Mouse (Mus musculus): ENCODE results near the gene Rab12.
"Not testable (repeated sequence)": the region's sequence is repeated elsewhere in the genome, so short reads cannot be mapped to it uniquely, and the experiment has no call there.

The Rab12 gene

DNA sequence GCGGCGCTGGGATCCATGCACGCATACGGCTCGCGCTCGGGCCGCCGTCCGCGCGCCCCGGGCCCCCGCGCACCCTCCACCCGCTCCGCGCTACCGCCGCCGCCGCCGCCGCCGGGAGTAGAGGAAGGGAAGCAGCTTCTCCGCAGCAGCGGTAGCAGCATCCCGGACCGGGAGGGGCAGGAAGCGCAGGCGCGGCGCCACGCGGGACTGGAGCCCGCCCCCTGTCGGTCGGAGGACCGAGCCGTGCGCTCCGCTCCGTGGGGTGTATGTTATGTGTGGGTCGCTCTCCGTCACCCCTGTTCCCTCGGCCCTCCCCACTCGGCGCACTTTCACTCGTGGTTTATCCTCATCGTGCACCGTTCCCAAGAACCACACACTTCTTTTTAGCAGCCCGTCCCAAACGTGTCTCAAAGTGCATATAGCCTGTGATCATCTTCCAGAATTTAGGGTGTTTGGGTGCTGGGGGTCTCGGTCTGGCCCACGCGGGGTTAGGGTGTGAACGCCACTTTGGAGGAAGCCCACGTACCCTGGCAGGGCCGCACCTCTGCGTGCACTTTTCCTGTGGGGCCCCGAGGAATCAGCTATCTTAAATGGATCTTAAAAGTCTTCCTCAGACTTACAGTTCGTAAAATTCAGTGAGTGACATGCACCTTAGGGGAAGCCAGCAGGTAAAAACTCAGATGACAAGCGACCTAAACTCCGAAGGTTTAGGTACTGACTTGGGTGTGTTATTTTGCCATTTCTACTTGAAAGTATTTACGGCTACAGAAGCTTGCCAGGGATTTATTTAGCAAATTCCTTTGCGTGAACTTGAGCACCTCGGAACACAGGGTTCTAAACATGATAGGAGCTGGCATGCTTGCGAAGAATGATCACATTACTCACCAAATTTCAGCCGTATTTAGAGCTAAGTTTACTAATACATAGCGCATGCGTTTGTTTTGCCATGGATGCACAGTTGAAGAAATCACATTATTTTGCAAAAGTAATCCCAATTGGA is at the start of gene Rab12:
TSS of gene Rab12 (minus strand) at position 176 of the 1,000 bp plus-strand sequence.
- DNase-seq (ENCODE audit: low spot score) = peak; percentile 86

DNA sequence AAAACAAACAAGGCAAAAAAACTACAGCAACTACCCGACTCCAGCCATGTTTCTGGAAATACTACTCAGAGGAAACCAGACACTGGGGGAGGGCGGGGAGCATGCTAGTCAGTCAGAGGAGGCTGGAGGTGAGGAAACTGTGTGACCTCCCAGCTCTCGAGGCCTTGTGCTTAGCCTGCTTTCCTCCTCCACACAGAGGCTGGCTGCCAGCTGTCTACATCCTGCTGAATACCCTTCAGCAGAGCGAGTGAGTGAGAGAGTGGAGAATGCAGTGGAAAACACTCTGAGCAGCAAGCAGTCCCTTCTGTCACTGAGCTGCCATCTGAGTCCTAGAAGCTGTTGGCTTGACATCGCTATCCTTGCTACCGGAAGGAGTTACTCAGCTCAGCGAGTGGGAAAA is 44.7 kb upstream of the Rab12 start:
- DNase-seq (ENCODE audit: low spot score) = peak; percentile 29

DNA sequence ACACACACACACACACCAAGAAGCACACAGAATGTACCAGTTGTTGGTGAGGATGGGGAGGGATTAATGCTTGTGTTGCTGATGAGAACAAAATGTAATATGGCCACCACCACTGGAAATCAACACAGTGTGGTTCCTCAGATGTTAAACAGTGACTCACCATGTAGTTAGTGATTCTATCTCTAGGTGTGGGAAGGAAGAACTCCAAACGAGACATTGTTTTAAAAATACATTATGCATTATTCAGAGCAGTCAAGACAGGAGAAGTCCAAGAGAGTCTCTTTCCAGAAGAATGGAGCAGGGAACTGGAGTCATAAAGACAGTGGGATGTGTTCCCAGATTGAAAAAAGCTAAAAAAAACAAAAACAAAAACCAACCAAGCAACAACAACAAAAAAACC is 44.0 kb upstream of the Rab12 start:
- DNase-seq (ENCODE audit: low spot score) = no peak

DNA sequence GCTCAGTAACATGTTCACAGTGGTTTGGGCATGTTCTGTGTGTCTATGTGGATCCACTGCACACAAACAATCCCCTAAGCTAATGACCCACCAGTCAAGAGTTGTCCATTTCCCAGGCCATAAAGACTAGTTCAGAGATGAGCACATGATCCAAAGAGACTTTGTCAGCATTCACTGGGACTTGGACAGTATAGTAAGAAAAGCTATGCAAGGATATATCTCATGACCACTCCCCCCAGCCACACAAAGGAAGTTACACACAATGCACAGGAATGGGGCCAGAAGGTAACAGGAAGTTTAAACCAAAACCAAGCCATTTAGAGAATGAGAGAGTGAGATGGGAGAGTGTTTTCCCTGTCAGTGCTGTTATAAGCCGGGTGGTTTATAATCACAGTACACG is 41.9 kb upstream of the Rab12 start:
- no peak for DNase-seq (ENCODE audit: low spot score)

- DNase-seq (ENCODE audit: low spot score) = no peak
Observed at GRCm38 (mm10) chr17:66558404-66559317, 39.1 kb upstream of the Rab12 start.

GRCm38 (mm10) chr17:66552690-66553089 is 33.2 kb upstream of the Rab12 start:
- no peak for DNase-seq (ENCODE audit: low spot score)

DNA sequence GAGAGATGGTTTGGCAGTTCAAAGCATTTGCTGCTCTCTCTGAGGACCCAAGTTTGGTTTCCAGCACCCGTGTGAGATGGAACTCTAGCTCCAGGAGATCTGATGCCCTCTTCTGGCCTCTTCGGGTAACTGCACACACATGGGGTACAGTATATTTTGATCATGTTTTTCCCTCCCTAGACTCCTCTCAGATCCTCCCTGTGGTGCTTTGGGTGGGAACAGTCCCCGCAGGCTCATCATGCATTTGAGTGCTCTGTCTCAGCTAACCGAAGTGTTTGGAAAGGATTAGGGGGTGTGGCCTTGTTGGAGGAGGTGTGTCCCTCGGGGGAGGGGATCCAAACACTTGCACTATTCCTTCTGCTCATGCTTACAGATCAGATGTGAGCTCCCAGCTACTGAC is 31.0 kb upstream of the Rab12 start:
- DNase-seq (ENCODE audit: low spot score) = no peak

DNA sequence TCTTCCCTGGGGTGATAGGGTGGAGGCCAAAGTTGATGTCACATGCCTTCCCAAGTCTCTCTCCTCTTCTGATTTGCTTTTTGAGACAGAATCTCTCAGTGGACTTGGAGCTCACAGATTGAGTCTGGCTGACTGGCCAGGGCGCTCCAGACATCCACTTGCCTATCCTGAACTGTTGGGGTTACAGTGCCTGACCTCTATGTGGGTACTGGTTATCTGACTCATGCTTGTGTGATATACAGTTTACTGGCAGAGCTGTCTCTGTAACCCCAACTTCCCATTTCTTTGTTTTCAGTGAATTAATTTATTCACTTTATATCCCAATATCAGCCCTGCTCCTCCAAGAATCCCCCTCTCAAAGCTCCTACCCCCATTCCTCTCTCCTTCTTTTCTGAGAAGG is 12.8 kb upstream of the Rab12 start:
- no peak for DNase-seq (ENCODE audit: low spot score)

GRCm38 (mm10) chr17:66523396-66523795 is 3.9 kb upstream of the Rab12 start:
- DNase-seq (ENCODE audit: low spot score) = no peak

- DNase-seq (ENCODE audit: low spot score) = not testable (repeated sequence)
Observed at GRCm38 (mm10) chr17:66522631-66523030, 3.1 kb upstream of the Rab12 start.

DNA sequence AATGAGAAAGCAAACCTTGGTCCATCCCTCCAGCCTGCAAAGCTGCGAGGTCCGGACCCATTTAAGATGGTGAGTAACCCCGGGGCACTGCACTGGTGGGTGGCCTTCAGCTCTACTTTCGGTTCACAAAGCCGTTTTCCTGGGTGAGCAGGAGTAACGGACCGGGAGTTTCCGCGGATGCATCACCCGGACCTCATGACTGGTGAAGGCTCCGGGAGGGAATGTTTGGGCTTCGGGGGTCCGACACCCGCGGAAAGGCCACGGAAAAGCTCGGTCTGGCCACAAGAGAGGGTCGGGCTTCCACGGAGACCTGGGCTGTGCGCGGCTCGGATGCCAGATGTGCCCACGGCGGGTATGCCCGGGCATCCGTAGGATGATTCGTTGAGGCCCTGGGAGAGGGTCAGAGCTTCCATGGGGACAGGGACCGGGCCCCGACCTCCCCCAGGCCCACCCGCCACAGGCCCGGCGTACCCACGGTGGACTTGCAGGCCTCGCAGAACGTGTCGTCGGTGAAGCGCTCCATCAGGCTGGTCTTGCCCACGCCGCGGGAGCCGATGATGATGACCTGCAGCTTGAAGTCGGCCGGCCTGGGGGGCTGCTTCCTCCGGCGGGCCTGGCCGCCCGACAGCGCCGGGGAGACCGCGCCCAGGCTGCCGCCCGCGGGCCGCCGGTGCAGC is 514 bp downstream of the Rab12 start:
- DNase-seq (ENCODE audit: low spot score) = peak; percentile 27

- no peak for DNase-seq (ENCODE audit: low spot score)
Observed at GRCm38 (mm10) chr17:66516953-66517352, 2.6 kb downstream of the Rab12 start.

GRCm38 (mm10) chr17:66514288-66514995 is 5.1 kb downstream of the Rab12 start:
- DNase-seq (ENCODE audit: low spot score) = no peak

GRCm38 (mm10) chr17:66512202-66512956 is 7.2 kb downstream of the Rab12 start:
- no peak for DNase-seq (ENCODE audit: low spot score)

DNA sequence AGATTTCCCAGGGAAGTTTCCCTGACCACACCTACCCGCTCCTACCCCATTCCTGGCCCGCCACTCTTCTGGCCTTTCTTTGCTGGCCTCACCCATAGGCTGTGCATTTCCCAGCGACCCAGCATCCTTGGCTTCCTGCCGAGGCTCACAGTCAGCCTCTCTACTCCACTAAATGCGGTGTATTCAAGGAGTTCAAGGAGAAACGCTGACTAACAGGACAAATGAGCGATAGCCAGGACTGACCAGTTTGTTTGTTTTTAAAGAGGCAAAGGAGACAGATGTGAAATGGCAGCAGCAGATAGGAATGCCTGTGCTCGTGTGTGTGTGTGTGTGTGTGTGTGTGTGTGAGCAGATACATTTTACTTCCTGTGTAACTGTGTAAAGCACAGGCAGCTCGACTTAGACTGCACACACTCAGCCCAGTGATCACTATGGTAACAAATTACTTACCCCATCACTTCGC is 9.3 kb downstream of the Rab12 start:
- DNase-seq (ENCODE audit: low spot score) = peak; percentile 61

DNA sequence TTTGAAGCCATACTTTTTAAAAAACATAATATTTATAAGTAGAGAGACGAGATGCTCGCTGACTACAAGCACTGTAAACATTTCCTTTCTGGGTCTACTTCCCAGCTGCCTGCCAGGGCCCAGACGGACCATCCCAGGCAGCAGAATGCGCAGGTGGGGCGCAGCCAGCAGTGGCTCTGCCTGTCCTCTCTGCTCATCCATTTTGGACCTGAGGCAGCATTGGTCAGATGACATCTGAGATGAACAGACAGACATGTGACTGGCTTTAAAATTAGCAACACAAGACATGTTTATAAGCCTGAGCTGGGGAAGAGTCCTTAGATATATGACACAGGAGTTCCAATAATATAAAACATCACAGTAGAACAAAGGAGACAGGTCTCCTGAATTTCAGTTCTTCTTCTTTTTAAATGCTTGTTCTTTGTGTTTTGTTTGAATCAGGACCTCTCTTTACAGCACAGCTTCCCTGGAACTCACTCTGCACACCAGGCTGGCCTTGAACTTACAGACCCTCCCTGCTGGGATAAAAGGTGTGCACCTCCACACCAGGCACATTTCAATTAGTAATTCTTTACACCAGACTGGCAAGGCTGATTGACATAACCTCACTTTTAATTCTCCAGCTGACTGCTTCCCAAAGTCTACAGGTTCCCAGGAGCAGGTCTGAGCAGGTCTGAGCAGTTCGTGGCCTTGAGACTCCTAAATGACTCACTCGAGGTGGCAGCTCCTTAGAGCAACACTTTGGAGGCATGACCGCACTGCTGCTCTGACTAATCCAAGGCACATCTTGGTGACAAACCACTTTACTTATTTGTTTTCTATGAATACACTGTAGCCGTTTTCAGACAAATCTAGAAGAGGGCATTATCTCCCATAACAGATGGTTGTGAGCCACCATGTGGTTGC is 12.2 kb downstream of the Rab12 start:
- DNase-seq (ENCODE audit: low spot score) = no peak

DNA sequence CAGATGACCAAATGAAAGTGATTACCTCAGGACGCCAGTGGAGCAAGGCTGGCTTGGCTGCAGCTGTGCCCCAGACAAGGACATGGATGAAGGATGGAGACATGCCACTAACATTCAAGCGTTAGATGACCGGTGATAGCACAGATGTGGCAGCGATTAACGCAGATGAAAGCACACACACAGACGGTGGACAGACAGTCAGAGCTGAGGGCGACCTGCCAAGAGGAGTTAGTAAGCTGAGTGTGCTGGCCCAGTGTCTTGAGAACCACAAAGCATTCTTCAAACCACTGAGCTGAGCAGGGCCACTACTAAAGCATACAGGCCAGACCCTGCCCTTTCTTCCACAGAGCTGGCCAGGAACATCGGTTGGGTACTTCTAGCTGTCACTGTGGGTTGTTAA is 14.6 kb downstream of the Rab12 start:
- DNase-seq (ENCODE audit: low spot score) = no peak

DNA sequence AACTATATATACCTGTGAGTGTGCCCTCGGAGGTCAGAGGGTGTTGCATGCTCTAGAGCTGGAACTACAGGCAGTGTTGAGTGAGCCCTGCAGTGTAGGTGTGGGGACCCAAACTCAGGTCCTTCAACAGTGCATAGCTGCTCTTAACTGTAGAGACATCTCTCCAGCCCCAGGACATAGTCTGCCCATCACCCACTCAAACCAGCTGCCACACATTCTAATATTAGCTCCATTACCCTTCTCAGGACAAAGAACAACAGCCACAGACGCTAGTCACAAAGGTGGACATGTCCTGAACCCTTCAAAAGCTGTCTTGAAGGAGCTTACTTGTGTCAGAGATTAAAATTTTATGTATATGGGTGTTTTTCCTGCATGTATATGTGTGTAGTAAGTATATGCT is 15.3 kb downstream of the Rab12 start:
- no peak for DNase-seq (ENCODE audit: low spot score)

- no peak for DNase-seq (ENCODE audit: low spot score)
Observed at GRCm38 (mm10) chr17:66503466-66503865, 16.1 kb downstream of the Rab12 start.
